Mouse (Mus musculus): Measurements from ENCODE around the gene Pds5a. TPM values are rescaled to one million over a fixed set of nuclear protein-coding genes. Genes with fewer than 3 reads are reported as not detected.

Gene Pds5a
- total RNA-seq, 2 experiments from 2014 or later, result 231 to 327 TPM

DNA sequence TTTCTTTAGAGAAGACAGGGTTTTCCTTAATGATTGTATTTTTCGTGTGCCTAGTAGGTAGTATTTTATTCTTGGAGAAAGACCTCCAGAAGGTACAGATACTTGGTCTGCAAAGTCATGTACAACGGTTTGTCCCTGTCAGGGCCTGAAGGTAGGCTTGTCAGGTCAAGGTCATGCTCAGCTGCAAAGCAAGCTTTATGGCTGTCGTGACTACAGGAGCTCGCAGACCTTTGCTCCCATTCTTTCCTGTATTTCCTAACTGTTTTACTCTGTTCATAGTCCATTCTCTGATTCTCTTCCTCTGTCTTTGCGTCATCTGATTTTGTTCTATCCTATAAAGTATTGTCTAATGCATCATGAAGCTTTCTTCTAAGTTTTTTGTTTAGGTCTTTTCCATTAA lies 111.8 kb downstream of the Pds5a start:
- no peak for ATAC-seq (replicated peaks; ENCODE audit: low FRiP score, poor library complexity, severe bottlenecking)

DNA sequence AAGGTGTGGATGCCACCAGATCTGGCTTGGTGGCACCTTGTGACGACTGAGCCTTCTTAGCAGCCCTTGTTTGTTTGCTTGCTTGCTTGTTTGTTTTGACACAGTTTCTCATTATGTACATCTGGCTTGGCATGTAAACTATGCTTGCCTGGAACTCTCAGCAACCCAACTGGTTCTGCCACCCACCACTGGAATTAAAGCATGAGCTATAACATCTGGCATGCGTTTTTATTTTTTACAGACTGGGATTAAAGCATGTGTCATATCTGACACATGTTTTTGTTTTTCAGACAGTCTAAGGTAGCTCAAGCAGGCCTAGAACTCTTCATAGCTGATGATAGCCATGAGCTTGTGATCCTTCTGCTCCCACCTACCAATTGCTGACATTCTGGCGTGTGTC lies 119.5 kb downstream of the Pds5a start:
- ATAC-seq (replicated peaks; ENCODE audit: low FRiP score, poor library complexity, severe bottlenecking), result no peak

DNA sequence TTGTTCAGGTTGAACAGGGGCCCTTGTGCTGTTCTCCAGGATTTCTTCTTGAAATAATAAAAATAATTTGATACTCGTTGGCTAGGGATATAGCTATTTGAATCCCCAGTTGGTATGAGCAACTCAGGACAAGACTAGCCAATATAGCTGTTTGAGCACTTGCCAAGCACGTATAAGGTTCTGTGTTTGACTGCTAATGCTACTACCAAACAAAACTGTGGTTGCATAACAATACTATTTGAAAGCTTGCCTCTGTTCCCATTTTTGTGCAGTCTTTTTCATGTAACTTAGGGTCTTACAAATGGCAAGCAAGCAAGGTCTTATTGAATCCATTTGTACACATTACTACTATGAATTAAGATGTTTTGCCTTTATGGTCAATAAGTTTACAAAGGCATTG lies 122.2 kb downstream of the Pds5a start:
- ATAC-seq (replicated peaks; ENCODE audit: low FRiP score, poor library complexity, severe bottlenecking), result no peak

DNA sequence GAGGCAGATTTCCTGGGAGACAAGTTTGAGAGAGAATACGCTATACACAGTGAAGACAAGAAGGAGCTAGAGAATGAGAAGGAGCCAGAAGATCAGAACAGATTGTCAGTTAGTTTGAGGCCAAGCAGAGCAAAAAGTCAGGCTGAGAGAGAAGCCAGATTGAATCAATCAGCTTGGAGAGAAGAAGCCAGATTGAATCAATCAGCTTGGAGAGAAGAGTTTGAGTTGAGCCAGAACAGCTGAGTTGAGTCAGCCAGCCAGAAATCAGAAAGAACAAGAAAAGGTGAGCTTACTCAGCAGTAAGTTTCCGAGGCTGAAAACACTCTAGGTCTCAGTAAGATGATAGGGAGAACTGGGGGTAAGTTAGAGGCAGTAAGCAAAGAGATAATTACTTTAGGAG lies 123.2 kb downstream of the Pds5a start:
- no peak for ATAC-seq (replicated peaks; ENCODE audit: low FRiP score, poor library complexity, severe bottlenecking)

DNA sequence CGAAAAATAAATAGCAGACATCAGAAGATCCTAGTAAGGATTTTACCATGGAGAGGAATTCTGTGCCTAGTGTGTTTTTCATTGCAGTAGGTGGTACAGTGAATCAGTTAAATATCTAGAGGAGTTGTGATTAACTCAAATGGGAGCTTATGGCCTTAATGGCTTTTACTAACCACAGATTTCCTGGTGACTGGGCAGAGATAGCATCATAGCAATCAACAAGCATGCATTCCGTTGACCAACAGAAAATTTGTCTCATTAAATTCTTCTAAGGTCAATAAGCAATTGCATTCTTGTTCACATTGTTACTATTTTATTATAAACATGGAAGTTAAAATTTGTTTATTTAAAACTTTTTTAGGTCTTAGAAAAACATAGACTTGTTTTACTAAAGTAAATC lies 132.6 kb downstream of the Pds5a start:
- no peak for ATAC-seq (replicated peaks; ENCODE audit: low FRiP score, poor library complexity, severe bottlenecking)

DNA sequence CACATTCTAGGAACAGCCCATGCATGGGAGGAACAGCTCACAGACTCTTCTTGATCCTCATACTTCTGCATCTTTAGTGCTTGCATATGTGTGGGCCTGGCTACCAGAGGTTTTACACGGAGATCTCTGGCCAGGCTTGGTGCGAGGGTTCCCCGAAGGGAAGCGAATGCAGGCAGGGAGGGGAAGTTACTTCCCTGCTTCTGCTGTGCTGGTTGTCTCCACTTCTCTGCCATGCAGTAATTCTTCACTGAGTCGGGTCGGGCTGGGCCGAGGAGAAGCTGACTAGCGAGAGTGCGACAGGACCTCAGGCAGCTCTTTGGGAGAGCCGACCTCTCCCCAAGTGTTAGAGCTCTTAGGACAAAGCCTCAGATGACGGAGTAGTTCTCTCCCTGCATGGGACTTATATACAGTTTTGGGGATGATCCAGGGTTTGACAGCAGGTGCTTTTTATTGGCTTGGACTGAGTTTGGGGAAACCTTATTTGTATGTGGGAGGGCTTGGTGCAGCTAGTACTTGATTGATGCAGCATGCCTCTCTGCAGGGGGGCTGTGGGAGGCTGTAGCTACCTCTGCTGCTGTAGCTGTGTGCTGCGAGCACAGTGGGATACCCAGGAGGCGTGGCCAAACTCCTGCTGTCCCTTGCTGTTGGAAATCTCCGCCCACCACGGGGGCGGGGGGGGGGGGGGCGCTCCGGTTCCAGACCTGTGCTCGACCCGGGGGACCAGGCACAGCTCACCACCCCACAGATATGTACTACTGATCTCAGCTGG lies 136.8 kb downstream of the Pds5a start:
- ATAC-seq (replicated peaks; ENCODE audit: low FRiP score, poor library complexity, severe bottlenecking), result no peak

DNA sequence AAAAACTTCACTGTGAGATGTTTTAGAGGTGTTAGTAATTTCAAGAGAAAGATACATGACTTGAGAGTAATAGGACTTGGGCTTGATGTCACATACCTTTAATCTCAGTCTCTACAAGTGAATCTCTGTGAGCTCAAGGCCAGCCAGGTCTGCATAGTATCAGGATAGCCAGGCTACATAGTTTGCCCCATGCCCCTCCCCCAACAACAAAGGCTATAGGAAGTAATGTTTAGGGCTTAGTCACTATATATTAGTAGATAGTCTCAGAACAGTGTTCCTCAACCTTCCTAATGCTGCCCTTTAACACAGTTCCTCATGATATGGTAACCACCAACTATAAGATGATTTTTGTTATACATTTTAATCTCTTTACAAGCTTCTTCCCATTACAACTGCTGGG lies 141.0 kb downstream of the Pds5a start:
- ATAC-seq (replicated peaks; ENCODE audit: low FRiP score, poor library complexity, severe bottlenecking), result no peak

Other genes with a start within 250 kb of the Pds5a start
- gene Gm43552, start 205.4 kb downstream of the Pds5a start, total RNA-seq (2015; ENCODE audit: low replicate concordance), result not detected in 2 replicates
- gene Gm43552, start 205.4 kb downstream of the Pds5a start, total RNA-seq (2017; ENCODE audit: low replicate concordance), result not detected in 2 replicates
- 36.5 and 44.3 TPM in 2 replicates for gene Smim14, start 161.1 kb downstream of the Pds5a start, total RNA-seq (2015; ENCODE audit: low replicate concordance)
- 13.5 and 18.9 TPM in 2 replicates for gene Smim14, start 161.1 kb downstream of the Pds5a start, total RNA-seq (2017; ENCODE audit: low replicate concordance)
- 79.6 and 94.1 TPM in 2 replicates for gene Ube2k, start 161.0 kb downstream of the Pds5a start, total RNA-seq (2015; ENCODE audit: low replicate concordance)
- gene Ube2k, start 161.0 kb downstream of the Pds5a start, total RNA-seq (2017; ENCODE audit: low replicate concordance), result 34.3 and 37.0 TPM in 2 replicates
- gene N4bp2, start 65.2 kb upstream of the Pds5a start, total RNA-seq (2015; ENCODE audit: low replicate concordance), result 53.7 and 59.1 TPM in 2 replicates
- gene N4bp2, start 65.2 kb upstream of the Pds5a start, total RNA-seq (2017; ENCODE audit: low replicate concordance), result 32.6 and 50.2 TPM in 2 replicates
- 4.3 and 12.2 TPM in 2 replicates for gene Rhoh, start 162.9 kb upstream of the Pds5a start, total RNA-seq (2015; ENCODE audit: low replicate concordance)
- 6.4 and 22.1 TPM in 2 replicates for gene Rhoh, start 162.9 kb upstream of the Pds5a start, total RNA-seq (2017; ENCODE audit: low replicate concordance)
- gene Chrna9, start 236.6 kb upstream of the Pds5a start, total RNA-seq (2015; ENCODE audit: low replicate concordance), result not detected in 2 replicates
- gene Chrna9, start 236.6 kb upstream of the Pds5a start, total RNA-seq (2017; ENCODE audit: low replicate concordance), result not detected in 2 replicates